Mouse (Mus musculus): ENCODE data around the gene Gcsh. TPM values are rescaled to one million over a fixed set of nuclear protein-coding genes. Genes with fewer than 3 reads are reported as not detected.

Gcsh gene
- total and polyA plus RNA-seq, 3 experiments: 77.1 to 137 TPM; not detected in 1

DNA sequence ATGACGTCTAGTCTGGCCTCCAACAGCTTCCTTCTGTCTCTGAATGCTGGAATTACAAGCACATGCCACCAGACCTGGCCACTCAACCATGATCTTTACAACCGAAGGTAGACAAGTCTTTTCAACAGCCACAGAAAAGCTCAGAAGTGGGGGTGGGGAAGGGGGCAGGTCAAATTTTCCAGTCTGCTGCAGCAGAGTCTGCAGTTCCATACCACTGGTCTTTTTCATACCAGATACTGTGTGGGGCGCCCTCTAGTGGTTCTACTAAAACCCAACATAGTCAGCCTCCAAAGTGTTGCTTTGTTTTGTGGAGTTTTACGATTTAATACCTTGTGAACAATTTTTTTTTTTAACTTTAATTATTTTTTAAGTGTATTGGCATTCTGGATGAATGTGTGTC is 13.2 kb downstream of the Gcsh start (continued):
- no peak for TF ChIP-seq NRF1 (IDR thresholded peaks at IDR 0.05; ENCODE audit: insufficient read depth, low read depth, low read length, poor library complexity, severe bottlenecking)
- TF ChIP-seq USF1 (IDR thresholded peaks at IDR 0.05; ENCODE audit: low read depth, low read length): no peak
- peak; percentile 86 for TF ChIP-seq SIN3A (IDR thresholded peaks at IDR 0.05; ENCODE audit: low read length)
- no peak for TF ChIP-seq ELF1 (IDR thresholded peaks at IDR 0.05; ENCODE audit: low read depth, low read length)
- peak; percentile 60 for TF ChIP-seq ZC3H11A (IDR thresholded peaks at IDR 0.05; ENCODE audit: low read depth, low read length)
- no peak for TF ChIP-seq NELFE (IDR thresholded peaks at IDR 0.05; ENCODE audit: low read depth, low read length)
- peak; percentile 44; the same call in 1 of the 2 replicates for TF ChIP-seq HCFC1 (IDR thresholded peaks at IDR 0.05; ENCODE audit: low read depth, low read length)
- peak; percentile 59 to 85 (median 69) for TF ChIP-seq CTCF (IDR thresholded peaks at IDR 0.05 in 2 of 3, conservative IDR thresholded peaks at IDR 0.05 in 1 of 3; ENCODE audit: control insufficient read depth in 1 of 3, insufficient read depth in 1 of 3, low read depth in 2 of 3, low read length in 3 of 3, poor library complexity in 1 of 3, severe bottlenecking in 1 of 3)
- TF ChIP-seq ETS1 (IDR thresholded peaks at IDR 0.05; ENCODE audit: low read depth, low read length): no peak
- TF ChIP-seq MAX (IDR thresholded peaks at IDR 0.05; ENCODE audit: low read length): no peak
- no peak for TF ChIP-seq KAT2A (conservative IDR thresholded peaks at IDR 0.05; ENCODE audit: low read depth, low read length)
- no peak for TF ChIP-seq GATA1 (IDR thresholded peaks at IDR 0.05; ENCODE audit: low read depth, low read length)
- TF ChIP-seq MEF2A (IDR thresholded peaks at IDR 0.05; ENCODE audit: extremely low read depth, insufficient replicate concordance, low read depth, low read length, poor library complexity, severe bottlenecking): no peak

DNA sequence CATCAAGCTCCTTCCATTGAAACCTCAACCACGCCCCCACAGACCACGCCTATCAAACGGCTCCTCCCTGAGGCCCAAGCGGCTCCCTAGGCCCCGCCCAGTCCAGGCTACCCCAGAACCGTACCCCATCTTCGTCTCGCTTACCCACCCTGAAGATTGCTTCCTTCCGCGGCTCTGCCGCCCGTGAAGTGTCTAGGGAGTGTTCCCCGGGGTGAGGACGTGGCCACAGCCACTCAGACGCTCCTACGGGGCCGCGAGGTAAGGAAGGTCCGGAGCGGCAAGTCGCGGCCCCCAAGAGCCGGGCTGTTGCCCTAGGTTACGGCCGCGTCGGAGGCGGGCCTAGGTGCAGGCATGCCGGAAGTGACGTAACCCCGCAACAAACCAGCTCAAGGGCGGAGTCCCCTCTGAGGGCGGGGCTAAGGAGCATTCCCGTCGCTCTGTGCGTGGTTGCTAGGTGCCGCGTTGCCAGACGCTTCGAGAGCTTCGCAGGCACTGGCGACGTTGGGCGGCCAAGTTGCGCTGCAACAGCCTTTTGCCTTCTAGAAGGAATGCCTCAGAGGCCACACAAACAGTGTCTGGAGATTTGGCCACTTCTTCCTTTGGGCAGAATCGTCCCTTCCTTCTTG is 14.6 kb downstream of the Gcsh start, which contains the start of gene 1700030J22Rik:
TSS of gene 1700030J22Rik (minus strand) at position 329 of the 626 bp plus-strand sequence.
- no peaks in the 10 kb centered on the region; a peak in 1 of 4 replicates for H3K4me1 ChIP-seq (ENCODE audit: control insufficient read depth in 1 of 2, insufficient read depth in 2 of 2, low read length in 2 of 2)
- H3K4me3 ChIP-seq (ENCODE audit: control insufficient read depth in 1 of 2, insufficient read depth in 1 of 2, low read depth in 2 of 2, low read length in 2 of 2): peak within 1 kb of the TSS; percentile 70 to 93
- H3K79me2 ChIP-seq (ENCODE audit: control insufficient read depth, insufficient read depth, low read length, poor library complexity): no peaks in the 10 kb centered on the region
- H3K9ac ChIP-seq (ENCODE audit: control insufficient read depth, low read depth, low read length, poor library complexity, severe bottlenecking): peak within 1 kb of the TSS; percentile 50
- H3K27me3 ChIP-seq (ENCODE audit: control insufficient read depth in 1 of 2, insufficient read depth in 2 of 2, low read length in 2 of 2): no peaks in the 10 kb centered on the region
- H3K36me3 ChIP-seq (ENCODE audit: control insufficient read depth in 1 of 2, insufficient read depth in 2 of 2, low read length in 2 of 2): no peaks in the 10 kb centered on the region; a peak in 1 of 4 replicates
- H3K9me3 ChIP-seq (replicated peaks; ENCODE audit: insufficient read depth, low read length): no peaks in the 10 kb centered on the region
- no peak within 1 kb of the TSS for H3K27ac ChIP-seq (ENCODE audit: control insufficient read depth, low read depth, low read length)
- peak; percentile 98 for DNase-seq (ENCODE audit: low read depth, low spot score)
- TF ChIP-seq JUND (IDR thresholded peaks at IDR 0.05; ENCODE audit: low read depth, low read length) (no peak), SIN3A (IDR thresholded peaks at IDR 0.05; ENCODE audit: low read length) (peak; percentile 100), GABPA (IDR thresholded peaks at IDR 0.05; ENCODE audit: low read depth, low read length) (no peak), ZNF384 (IDR thresholded peaks at IDR 0.05; ENCODE audit: low read depth, low read length) (no peak), GATA1 (IDR thresholded peaks at IDR 0.05; ENCODE audit: low read depth, low read length) (no peak), POLR2AphosphoS2 (IDR thresholded peaks at IDR 0.05; ENCODE audit: low read length) (no peak), SMC3 (IDR thresholded peaks at IDR 0.05; ENCODE audit: low read depth, low read length) (no peak; the same call in 1 of the 2 replicates), E2F4 (IDR thresholded peaks at IDR 0.05; ENCODE audit: borderline replicate concordance, low read depth, low read length) (no peak), NRF1 (IDR thresholded peaks at IDR 0.05; ENCODE audit: insufficient read depth, low read depth, low read length, poor library complexity, severe bottlenecking) (no peak), USF2 (IDR thresholded peaks at IDR 0.05; ENCODE audit: borderline replicate concordance in 1 of 2, insufficient read depth in 1 of 2, low read depth in 1 of 2, low read length in 2 of 2) (no peak), UBTF (IDR thresholded peaks at IDR 0.05; ENCODE audit: borderline replicate concordance, insufficient read depth, low read depth, low read length) (no peak), POLR2AphosphoS5 (IDR thresholded peaks at IDR 0.05; ENCODE audit: borderline replicate concordance, low read depth, low read length) (no peak), CHD2 (IDR thresholded peaks at IDR 0.05; ENCODE audit: low read length) (no peak), TCF12 (IDR thresholded peaks at IDR 0.05; ENCODE audit: low read depth, low read length) (no peak; the same call in 1 of the 2 replicates), MAX (IDR thresholded peaks at IDR 0.05; ENCODE audit: low read length) (peak; percentile 78), EP300 (IDR thresholded peaks at IDR 0.05; ENCODE audit: low read depth in 1 of 2, low read length in 2 of 2) (no peak), TAL1 (IDR thresholded peaks at IDR 0.05; ENCODE audit: low read length) (no peak), POLR2A (IDR thresholded peaks at IDR 0.05; ENCODE audit: control insufficient read depth in 1 of 2, insufficient read depth in 1 of 2, low read depth in 1 of 2, low read length in 2 of 2, poor library complexity in 1 of 2) (no peak; a peak in 1 of 4 replicates), HCFC1 (IDR thresholded peaks at IDR 0.05; ENCODE audit: low read depth, low read length) (peak; percentile 84), MYB (IDR thresholded peaks at IDR 0.05; ENCODE audit: low read depth, low read length) (no peak), KAT2A (conservative IDR thresholded peaks at IDR 0.05; ENCODE audit: low read depth, low read length) (no peak), MEF2A (IDR thresholded peaks at IDR 0.05; ENCODE audit: extremely low read depth, insufficient replicate concordance, low read depth, low read length, poor library complexity, severe bottlenecking) (no peak), TBP (IDR thresholded peaks at IDR 0.05; ENCODE audit: low read depth, low read length) (no peak), MXI1 (IDR thresholded peaks at IDR 0.05; ENCODE audit: low read depth, low read length) (peak; percentile 96), MAZ (IDR thresholded peaks at IDR 0.05; ENCODE audit: low read depth, low read length) (peak; percentile 78; the same call in 1 of the 2 replicates), ETS1 (IDR thresholded peaks at IDR 0.05; ENCODE audit: low read depth, low read length) (peak; percentile 5; the same call in 1 of the 2 replicates), RCOR1 (IDR thresholded peaks at IDR 0.05; ENCODE audit: low read depth, low read length) (no peak)

All from MEL (cell line).